Mouse (Mus musculus): ENCODE data around the gene Crtam. TPM values are rescaled to one million over a fixed set of nuclear protein-coding genes. Genes with fewer than 3 reads are reported as not detected.

Crtam gene
- polyA plus RNA-seq (2015; fragmentation: Nextera tagmentation; extraction: Ambion mirVana), result not detected in 2 replicates

DNA sequence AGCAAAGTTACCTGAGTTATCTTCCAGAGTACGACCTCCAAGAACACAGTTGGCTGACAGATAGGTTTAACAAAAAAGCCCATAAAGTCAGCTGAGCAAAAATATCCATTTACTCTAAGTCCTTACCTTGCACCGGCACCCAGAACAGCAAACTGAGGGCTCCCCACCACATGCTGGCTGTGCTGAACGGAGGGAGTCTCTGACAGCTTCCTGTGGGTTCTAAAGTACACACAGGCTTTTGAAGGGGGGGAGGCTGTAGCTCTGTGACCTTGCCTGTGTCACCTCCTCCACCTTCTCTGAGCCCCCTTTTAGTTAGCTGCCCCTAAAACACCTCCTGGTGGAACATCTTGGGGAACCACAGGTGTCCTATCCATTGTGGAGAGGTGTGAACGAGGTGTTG, at the start of gene Crtam:
Crtam (minus strand) TSS at position 214 of the 400 bp plus-strand sequence.
- H3K9me3 ChIP-seq, result no peaks in the 10 kb centered on the region
- peaks cover 12% of the 10 kb centered on the region; the same call in 1 of the 2 replicates for H3K4me1 ChIP-seq
- no peak within 1 kb of the TSS for H3K27ac ChIP-seq (replicated peaks)
- H3K36me3 ChIP-seq, result no peaks in the 10 kb centered on the region
- H3K9ac ChIP-seq (replicated peaks), result no peak within 1 kb of the TSS
- H3K4me2 ChIP-seq (replicated peaks), result no peak within 1 kb of the TSS
- H3K4me3 ChIP-seq, result no peak within 1 kb of the TSS
- no peak for ATAC-seq (replicated peaks)
- 71% methylated on average over 4 of the region's 4 CpGs for WGBS
- no peaks in the 10 kb centered on the region for H3K27me3 ChIP-seq

GRCm38 (mm10) chr9:41054166-41054565, 49.7 kb upstream of the Crtam start:
- no peaks in the 10 kb centered on the region for H3K36me3 ChIP-seq
- peaks cover 17% of the 10 kb centered on the region for H3K4me1 ChIP-seq
- no peaks in the 10 kb centered on the region for H3K27me3 ChIP-seq
- no peak overlapping the region for H3K27ac ChIP-seq (replicated peaks)
- H3K9me3 ChIP-seq, result no peaks in the 10 kb centered on the region
- no peak overlapping the region for H3K9ac ChIP-seq (replicated peaks)
- no peak overlapping the region for H3K4me3 ChIP-seq
- WGBS, result 74% methylated on average over 9 of the region's 9 CpGs
- H3K4me2 ChIP-seq (replicated peaks), result no peak overlapping the region
- peak; percentile 47; the same call in 1 of the 2 replicates for ATAC-seq (replicated peaks)

DNA sequence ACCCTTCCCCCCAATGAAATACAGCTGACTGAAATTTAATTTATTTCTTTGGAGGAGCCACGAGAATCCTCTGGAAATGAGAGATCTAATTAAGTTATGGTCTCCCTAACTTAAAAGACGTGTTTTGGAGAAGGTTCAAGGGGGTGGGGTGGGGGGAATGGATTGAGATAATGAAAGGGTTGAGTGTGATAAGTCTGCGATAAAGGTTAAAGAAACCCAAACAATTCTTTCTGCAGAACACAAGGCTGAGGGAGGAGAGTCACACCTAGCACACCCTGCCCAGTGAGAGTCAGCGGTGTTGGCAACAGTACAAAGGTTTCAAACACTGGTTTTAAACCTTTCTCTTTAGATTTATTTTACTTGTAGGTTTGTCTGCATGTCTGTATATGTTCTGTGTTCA, 49.0 kb upstream of the Crtam start:
- no peak for ATAC-seq (replicated peaks)
- 40% methylated on average over 4 of the region's 4 CpGs for WGBS
- Histone ChIP-seq H3K9me3 (no peaks in the 10 kb centered on the region), H3K9ac (replicated peaks) (no peak overlapping the region), H3K4me2 (replicated peaks) (no peak overlapping the region), H3K27me3 (no peaks in the 10 kb centered on the region), H3K36me3 (no peaks in the 10 kb centered on the region), H3K27ac (replicated peaks) (no peak overlapping the region), H3K4me3 (no peak overlapping the region), H3K4me1 (peaks cover 17% of the 10 kb centered on the region)

DNA sequence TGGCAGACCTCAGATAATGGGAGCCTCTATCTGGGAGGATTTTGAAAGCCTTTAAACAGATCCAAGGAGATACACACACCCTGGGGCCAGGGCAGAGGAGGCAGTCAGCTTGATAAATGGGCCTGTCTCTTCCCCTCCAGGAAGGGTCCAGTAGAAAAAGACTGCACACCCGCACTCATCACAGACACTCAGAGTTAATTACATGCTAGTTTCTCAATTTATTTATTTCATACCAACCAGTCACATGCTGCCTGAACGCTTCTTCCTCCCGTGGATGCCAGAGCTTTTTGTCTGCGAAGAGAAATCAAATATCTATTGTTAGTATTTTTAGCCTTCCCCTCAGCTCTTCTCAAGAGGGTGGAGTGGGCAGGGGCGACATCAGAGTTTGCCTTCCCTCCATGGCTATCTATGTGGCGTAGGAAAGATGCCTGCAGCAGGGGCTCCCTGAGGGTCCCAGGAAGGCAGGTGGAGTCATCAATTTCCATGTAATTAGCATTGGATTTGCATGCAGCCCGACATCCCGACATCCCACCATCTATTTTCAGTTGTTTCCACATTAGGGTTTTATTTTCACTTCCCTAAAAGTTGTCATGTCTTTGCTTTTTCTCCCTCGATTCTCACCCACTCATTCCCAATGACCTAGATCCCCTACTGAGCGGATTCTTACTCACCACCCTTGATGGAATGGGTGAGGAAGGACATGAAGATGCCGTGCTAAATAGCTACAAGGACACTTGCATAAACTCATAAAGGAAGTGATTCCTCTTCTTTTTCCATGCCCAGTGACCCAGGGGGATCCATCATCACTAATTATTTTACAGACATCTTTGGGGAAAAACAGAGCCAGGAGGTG, 46.9 kb upstream of the Crtam start:
- 59% methylated on average over 11 of the region's 11 CpGs for WGBS
- no peaks in the 10 kb centered on the region for H3K9me3 ChIP-seq
- peaks cover 17% of the 10 kb centered on the region for H3K4me1 ChIP-seq
- no peak overlapping the region for H3K9ac ChIP-seq (replicated peaks)
- no peak overlapping the region for H3K4me3 ChIP-seq
- H3K27ac ChIP-seq (replicated peaks), result peak overlapping the region; percentile 54
- H3K4me2 ChIP-seq (replicated peaks), result no peak overlapping the region
- ATAC-seq (replicated peaks), result 0 out of 2 replicates have a peak, but pooled peaks have one; percentile 18
- no peaks in the 10 kb centered on the region for H3K36me3 ChIP-seq
- no peaks in the 10 kb centered on the region for H3K27me3 ChIP-seq

DNA sequence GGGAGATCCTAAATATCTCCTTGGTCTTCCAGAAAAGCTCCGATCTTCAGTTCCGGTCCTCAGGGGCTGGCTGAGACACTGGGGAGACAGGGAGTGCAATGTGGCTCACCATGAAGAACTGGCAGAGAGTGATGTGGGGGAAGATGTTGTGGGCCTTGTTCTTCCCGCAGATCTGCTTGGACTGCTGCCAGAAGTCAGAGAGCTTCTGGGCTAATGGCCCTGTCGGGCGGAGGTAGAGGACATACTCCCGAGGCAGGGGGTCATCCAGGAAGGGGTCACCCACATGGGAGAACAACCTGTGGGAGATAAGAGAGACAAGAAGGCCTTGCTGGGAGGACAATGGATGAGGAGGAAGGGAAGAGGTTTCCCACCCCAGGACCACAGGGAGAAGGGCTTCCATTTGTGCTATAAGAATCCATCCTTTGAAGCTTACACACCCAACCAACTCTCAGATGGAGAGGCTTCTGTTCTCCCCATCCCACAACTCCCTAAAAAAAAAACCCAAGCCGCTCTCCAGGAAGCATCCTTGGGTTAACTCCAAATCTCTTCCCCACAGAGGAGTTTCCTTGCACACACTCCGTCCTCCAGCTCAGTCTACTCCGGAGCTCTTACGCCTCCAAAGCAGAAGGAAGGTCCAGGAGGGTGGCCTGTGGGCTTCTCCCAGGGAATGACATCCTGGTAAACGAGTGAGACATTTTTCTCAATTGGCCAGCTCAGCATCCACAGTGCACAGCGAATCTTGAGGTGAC, 46.1 kb upstream of the Crtam start:
- Histone ChIP-seq H3K4me3 (no peak overlapping the region), H3K27me3 (no peaks in the 10 kb centered on the region), H3K9me3 (no peaks in the 10 kb centered on the region), H3K4me1 (peaks cover 17% of the 10 kb centered on the region), H3K9ac (replicated peaks) (no peak overlapping the region), H3K27ac (replicated peaks) (peak overlapping the region; percentile 54), H3K36me3 (no peaks in the 10 kb centered on the region), H3K4me2 (replicated peaks) (no peak overlapping the region)
- no peak for ATAC-seq (replicated peaks)
- WGBS, result 72% methylated on average over 12 of the region's 12 CpGs

DNA sequence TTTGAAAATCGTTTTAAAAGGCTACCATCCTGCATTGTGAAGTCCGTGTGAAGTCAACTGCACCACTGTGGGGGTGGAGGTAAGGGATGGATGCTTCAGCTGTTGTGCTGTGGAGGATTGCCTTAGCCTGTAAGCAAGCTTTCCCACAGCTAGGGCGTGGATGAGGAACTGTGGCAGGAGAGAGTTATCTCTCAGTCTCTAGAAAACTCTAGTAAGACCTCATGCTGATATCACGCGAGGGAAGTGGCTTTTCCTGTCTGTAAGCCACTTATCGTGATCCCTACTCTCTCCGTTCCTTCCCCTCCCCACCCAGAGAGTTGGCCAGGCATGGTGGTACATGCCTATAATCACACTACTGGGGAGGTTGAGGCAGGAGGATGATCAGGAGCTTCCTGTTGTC, 44.9 kb upstream of the Crtam start:
- Histone ChIP-seq H3K27ac (replicated peaks) (no peak overlapping the region), H3K4me3 (no peak overlapping the region), H3K4me1 (peaks cover 17% of the 10 kb centered on the region), H3K36me3 (no peaks in the 10 kb centered on the region), H3K27me3 (no peaks in the 10 kb centered on the region), H3K4me2 (replicated peaks) (no peak overlapping the region), H3K9me3 (no peaks in the 10 kb centered on the region), H3K9ac (replicated peaks) (no peak overlapping the region)
- 88% methylated on average over 7 of the region's 7 CpGs for WGBS
- no peak for ATAC-seq (replicated peaks)

- Histone ChIP-seq H3K9me3 (no peaks in the 10 kb centered on the region), H3K9ac (replicated peaks) (no peak overlapping the region), H3K4me3 (no peak overlapping the region), H3K4me2 (replicated peaks) (no peak overlapping the region), H3K27me3 (no peaks in the 10 kb centered on the region), H3K36me3 (no peaks in the 10 kb centered on the region), H3K4me1 (peaks cover 17% of the 10 kb centered on the region), H3K27ac (replicated peaks) (no peak overlapping the region)
- 85% methylated on average over 3 of the region's 3 CpGs for WGBS
- no peak for ATAC-seq (replicated peaks)
Measured at GRCm38 (mm10) chr9:41048820-41049219, 44.4 kb upstream of the Crtam start.

DNA sequence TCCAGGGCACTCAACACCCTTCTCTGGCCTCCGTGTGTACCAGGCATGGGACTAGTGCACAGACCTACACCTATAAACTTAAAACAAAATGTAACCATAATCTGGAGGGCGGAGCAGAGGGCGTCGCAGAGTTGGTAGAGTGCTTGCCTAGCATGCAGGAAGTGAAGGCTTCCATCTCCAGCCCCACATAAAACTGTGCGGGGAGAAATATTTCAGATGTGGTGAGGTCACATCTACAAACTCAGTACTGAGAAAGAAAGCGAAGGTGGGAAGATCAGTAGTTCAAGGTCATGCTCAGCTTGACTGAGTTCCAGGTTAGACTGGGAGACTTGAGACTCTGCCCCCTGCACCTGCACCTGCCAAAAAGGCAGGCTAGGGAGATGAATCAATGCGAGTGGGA, 43.8 kb upstream of the Crtam start:
- H3K4me1 ChIP-seq, result peaks cover 17% of the 10 kb centered on the region
- H3K4me3 ChIP-seq, result no peak overlapping the region
- 98% methylated on average over 7 of the region's 7 CpGs for WGBS
- no peaks in the 10 kb centered on the region for H3K36me3 ChIP-seq
- no peak overlapping the region for H3K4me2 ChIP-seq (replicated peaks)
- ATAC-seq (replicated peaks), result no peak
- no peak overlapping the region for H3K9ac ChIP-seq (replicated peaks)
- H3K27me3 ChIP-seq, result no peaks in the 10 kb centered on the region
- H3K9me3 ChIP-seq, result no peaks in the 10 kb centered on the region
- no peak overlapping the region for H3K27ac ChIP-seq (replicated peaks)

DNA sequence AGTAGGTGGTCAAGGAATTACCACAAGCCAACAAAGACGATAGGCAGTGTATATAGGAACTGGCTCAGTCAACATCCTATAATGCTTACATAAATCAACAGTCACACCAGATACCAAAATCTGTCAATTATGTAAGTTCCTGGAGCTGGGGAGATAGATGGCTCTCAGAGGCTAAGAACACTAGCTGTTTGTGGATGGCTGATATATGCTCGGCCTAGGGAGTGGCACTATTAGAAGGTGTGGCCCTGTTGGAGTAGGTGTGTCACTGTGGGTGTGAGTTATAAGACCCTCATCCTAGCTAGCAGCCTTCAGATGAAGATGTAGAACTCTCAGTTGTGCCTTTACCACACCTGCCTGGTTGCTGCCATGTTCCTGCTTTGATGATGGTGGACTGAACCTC, 43.2 kb upstream of the Crtam start:
- ATAC-seq (replicated peaks), result no peak
- H3K4me3 ChIP-seq, result no peak overlapping the region
- H3K9me3 ChIP-seq, result no peaks in the 10 kb centered on the region
- H3K27ac ChIP-seq (replicated peaks), result no peak overlapping the region
- H3K4me2 ChIP-seq (replicated peaks), result no peak overlapping the region
- no peaks in the 10 kb centered on the region for H3K27me3 ChIP-seq
- peaks cover 1% of the 10 kb centered on the region; the same call in 1 of the 2 replicates for H3K36me3 ChIP-seq
- no peak overlapping the region for H3K9ac ChIP-seq (replicated peaks)
- WGBS, result 95% methylated on average over 2 of the region's 2 CpGs
- peaks cover 17% of the 10 kb centered on the region for H3K4me1 ChIP-seq

DNA sequence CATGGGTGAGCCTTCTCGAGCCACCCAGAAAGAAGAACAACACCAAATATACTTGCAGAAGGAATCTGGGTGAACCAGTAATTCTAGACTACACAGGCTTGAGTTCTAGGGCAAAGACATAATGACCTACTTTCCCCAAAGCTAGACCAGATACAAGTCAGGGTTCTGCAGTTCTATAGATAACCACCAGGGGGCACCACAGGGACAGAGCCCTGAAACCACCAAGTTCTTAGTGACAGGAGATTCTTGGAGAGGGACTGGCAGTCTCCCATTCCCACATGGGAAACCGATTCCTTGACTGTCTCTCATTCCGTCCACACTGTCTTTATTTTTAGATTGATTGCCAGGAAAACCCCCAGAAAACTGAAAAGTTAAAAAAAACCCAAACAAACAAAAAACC, 40.2 kb upstream of the Crtam start:
- no peak overlapping the region for H3K9ac ChIP-seq (replicated peaks)
- no peak overlapping the region for H3K27ac ChIP-seq (replicated peaks)
- peaks cover 5% of the 10 kb centered on the region; the same call in 1 of the 2 replicates for H3K36me3 ChIP-seq
- H3K4me3 ChIP-seq, result no peak overlapping the region
- no peak for ATAC-seq (replicated peaks)
- no peaks in the 10 kb centered on the region for H3K4me1 ChIP-seq
- H3K9me3 ChIP-seq, result no peaks in the 10 kb centered on the region
- 8% methylated on average over 3 of the region's 3 CpGs for WGBS
- no peak overlapping the region for H3K4me2 ChIP-seq (replicated peaks)
- H3K27me3 ChIP-seq, result no peaks in the 10 kb centered on the region

- H3K9me3 ChIP-seq, result no peaks in the 10 kb centered on the region
- no peak for ATAC-seq (replicated peaks)
- 80% methylated on average over 5 of the region's 5 CpGs for WGBS
Measured at GRCm38 (mm10) chr9:41043641-41044040, 39.2 kb upstream of the Crtam start.

DNA sequence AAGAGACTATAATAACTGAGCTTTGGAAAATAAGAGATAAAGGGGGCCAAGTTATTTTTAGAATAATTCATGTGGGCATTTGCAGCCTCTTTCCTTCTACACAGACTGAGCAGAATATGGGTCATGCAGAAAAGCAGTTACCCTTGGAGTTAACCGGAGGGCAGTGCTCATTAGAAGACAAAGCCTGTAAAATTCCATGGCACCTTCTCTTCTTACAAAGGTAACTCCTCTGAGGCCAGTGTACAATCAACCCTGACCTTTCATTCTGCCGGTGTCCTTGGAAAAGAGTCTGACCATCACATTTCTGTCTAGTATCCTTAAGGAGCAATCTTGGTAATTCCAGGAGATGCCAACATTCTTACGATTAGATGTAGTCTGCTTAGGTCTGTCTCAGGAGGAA, 37.0 kb upstream of the Crtam start:
- H3K9me3 ChIP-seq, result no peaks in the 10 kb centered on the region
- H3K4me1 ChIP-seq, result no peaks in the 10 kb centered on the region
- 79% methylated on average over 3 of the region's 3 CpGs for WGBS
- no peak overlapping the region for H3K9ac ChIP-seq (replicated peaks)
- peaks cover 5% of the 10 kb centered on the region; the same call in 1 of the 2 replicates for H3K36me3 ChIP-seq
- no peak for ATAC-seq (replicated peaks)
- H3K27me3 ChIP-seq, result no peaks in the 10 kb centered on the region
- no peak overlapping the region for H3K4me3 ChIP-seq
- H3K27ac ChIP-seq (replicated peaks), result no peak overlapping the region
- H3K4me2 ChIP-seq (replicated peaks), result no peak overlapping the region

More at GRCm38 (mm10) chr9:41043641-41044040, 39.2 kb upstream of the Crtam start:
- no peaks in the 10 kb centered on the region for H3K4me1 ChIP-seq
- no peak overlapping the region for H3K4me3 ChIP-seq
- no peak overlapping the region for H3K4me2 ChIP-seq (replicated peaks)
- H3K27ac ChIP-seq (replicated peaks), result no peak overlapping the region
- H3K27me3 ChIP-seq, result no peaks in the 10 kb centered on the region
- H3K9ac ChIP-seq (replicated peaks), result no peak overlapping the region
- H3K36me3 ChIP-seq, result peaks cover 5% of the 10 kb centered on the region; the same call in 1 of the 2 replicates
